Mouse (Mus musculus) left cerebral cortex, adult 11 months (tissue): ENCODE results near the gene Snx29.
"Not testable (repeated sequence)": the region's sequence is repeated elsewhere in the genome, so short reads cannot be mapped to it uniquely, and the experiment has no call there.

Experiments
- DNase-seq: peaks from one replicate; pipeline ENCODE4 v3.0.0; 2022; ENCODE audit warnings: low spot score

Snx29 gene

GRCm38 (mm10) chr16:11322409-11323323 lies at the start of gene Snx29:
Snx29 (plus strand) TSS chr16:11322908.
- peak; percentile 94 for DNase-seq

GRCm38 (mm10) chr16:11276888-11277287 lies 45.8 kb upstream of the Snx29 start:
- no peak for DNase-seq

GRCm38 (mm10) chr16:11278778-11279177 lies 43.9 kb upstream of the Snx29 start:
- no peak for DNase-seq

GRCm38 (mm10) chr16:11282655-11283232 lies 40.0 kb upstream of the Snx29 start:
- DNase-seq = peak; percentile 12

- no peak for DNase-seq
These were observed 37.8 kb upstream of the Snx29 start for GRCm38 (mm10) chr16:11284881-11285280.

- DNase-seq = no peak
These were observed 36.8 kb upstream of the Snx29 start for GRCm38 (mm10) chr16:11285949-11286348.

- not testable (repeated sequence) for DNase-seq
These were observed 33.8 kb upstream of the Snx29 start for GRCm38 (mm10) chr16:11288873-11289272.

- DNase-seq = not testable (repeated sequence)
These were observed 27.1 kb upstream of the Snx29 start for GRCm38 (mm10) chr16:11295583-11295982.

- DNase-seq = not testable (repeated sequence)
These were observed 25.0 kb upstream of the Snx29 start for GRCm38 (mm10) chr16:11297700-11298099.

- DNase-seq = no peak
These were observed 19.0 kb upstream of the Snx29 start for GRCm38 (mm10) chr16:11303741-11304140.

- DNase-seq = no peak
These were observed 17.2 kb upstream of the Snx29 start for GRCm38 (mm10) chr16:11305531-11305930.

- DNase-seq = no peak
These were observed 9.2 kb upstream of the Snx29 start, which contains the start of gene Tnfrsf17 for GRCm38 (mm10) chr16:11313512-11313911. Tnfrsf17 (plus strand) TSS chr16:11313812.

GRCm38 (mm10) chr16:11315786-11316320 lies 6.9 kb upstream of the Snx29 start:
- DNase-seq = no peak

- DNase-seq = no peak
These were observed 6.0 kb upstream of the Snx29 start for GRCm38 (mm10) chr16:11316748-11317147.

GRCm38 (mm10) chr16:11317324-11317723 lies 5.4 kb upstream of the Snx29 start:
- DNase-seq = no peak

GRCm38 (mm10) chr16:11323324-11324051 lies 780 bp downstream of the Snx29 start:
- no peak for DNase-seq

GRCm38 (mm10) chr16:11330081-11330800 lies 7.5 kb downstream of the Snx29 start:
- no peak for DNase-seq

GRCm38 (mm10) chr16:11331030-11331429 lies 8.3 kb downstream of the Snx29 start:
- no peak for DNase-seq

- no peak for DNase-seq
These were observed 20.6 kb downstream of the Snx29 start for GRCm38 (mm10) chr16:11343292-11343815.

- no peak for DNase-seq
These were observed 29.2 kb downstream of the Snx29 start for GRCm38 (mm10) chr16:11351903-11352302.

GRCm38 (mm10) chr16:11359173-11359572 lies 36.5 kb downstream of the Snx29 start:
- no peak for DNase-seq
